Mouse (Mus musculus): ENCODE measurements around the gene Fermt1. TPM values are rescaled to one million over a fixed set of nuclear protein-coding genes. Genes with fewer than 3 reads are reported as not detected.

Gene Fermt1
- polyA plus RNA-seq, 1 experiment, result 1.6 TPM

DNA sequence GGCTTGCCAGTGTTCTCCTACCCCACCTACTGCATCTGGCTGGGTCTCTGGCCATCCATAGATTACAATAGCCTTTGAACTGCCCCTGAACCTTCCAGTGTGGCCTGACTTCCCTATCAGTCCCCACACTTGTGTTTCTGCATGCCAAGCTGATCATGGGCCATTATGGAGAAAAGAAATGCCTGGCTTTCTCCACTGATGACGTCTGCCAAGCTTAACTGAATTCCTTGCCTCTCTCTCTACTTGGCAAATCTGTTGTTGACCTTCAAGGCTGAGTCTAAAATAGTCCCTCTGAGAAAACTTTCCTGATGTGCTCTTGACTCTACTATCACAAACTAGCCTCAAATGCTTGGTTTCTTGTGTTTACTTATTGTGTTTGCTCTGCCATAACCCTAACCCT lies 47.5 kb downstream of the Fermt1 start:
- no peak for DNase-seq
- TF ChIP-seq POLR2A (IDR thresholded peaks at IDR 0.05; ENCODE audit: borderline replicate concordance, extremely low read depth, low read depth, low read length) (no peak), CTCF (IDR thresholded peaks at IDR 0.05; ENCODE audit: insufficient read depth, low read length) (no peak)
- WGBS, result 23% methylated on average over 1 of the region's 1 CpGs
- Histone ChIP-seq H3K4me3 (replicated peaks; ENCODE audit: extremely low read depth, low read depth, low read length) (no peak overlapping the region), H3K4me1 (ENCODE audit: control insufficient read depth, insufficient read depth, low read length) (no peaks in the 10 kb centered on the region)

DNA sequence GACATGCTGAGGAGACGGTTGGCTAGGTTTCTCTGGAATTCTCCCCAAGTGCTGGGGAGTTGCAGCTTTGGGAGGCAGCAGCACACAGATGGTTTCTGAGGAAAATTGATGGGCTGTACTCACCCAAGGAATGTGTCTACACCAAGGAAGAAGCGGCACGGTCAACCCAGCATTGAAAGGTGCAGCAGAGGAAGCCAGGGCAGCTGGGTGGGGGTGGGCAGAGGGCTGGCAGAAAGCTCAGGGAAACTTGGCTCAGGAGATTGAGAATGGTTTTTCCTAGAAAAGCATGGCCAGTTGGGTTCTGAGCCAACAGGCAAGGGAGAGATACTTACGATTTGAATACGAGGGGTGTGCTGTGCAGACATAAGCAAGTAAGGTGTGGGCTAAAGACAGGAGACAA lies 51.9 kb downstream of the Fermt1 start:
- 69% methylated on average over 5 of the region's 5 CpGs for WGBS
- no peak for DNase-seq
- no peaks in the 10 kb centered on the region for H3K4me1 ChIP-seq (ENCODE audit: control insufficient read depth, insufficient read depth, low read length)
- TF ChIP-seq CTCF (IDR thresholded peaks at IDR 0.05; ENCODE audit: insufficient read depth, low read length) (no peak), POLR2A (IDR thresholded peaks at IDR 0.05; ENCODE audit: borderline replicate concordance, extremely low read depth, low read depth, low read length) (no peak)
- H3K4me3 ChIP-seq (replicated peaks; ENCODE audit: extremely low read depth, low read depth, low read length), result no peak overlapping the region

DNA sequence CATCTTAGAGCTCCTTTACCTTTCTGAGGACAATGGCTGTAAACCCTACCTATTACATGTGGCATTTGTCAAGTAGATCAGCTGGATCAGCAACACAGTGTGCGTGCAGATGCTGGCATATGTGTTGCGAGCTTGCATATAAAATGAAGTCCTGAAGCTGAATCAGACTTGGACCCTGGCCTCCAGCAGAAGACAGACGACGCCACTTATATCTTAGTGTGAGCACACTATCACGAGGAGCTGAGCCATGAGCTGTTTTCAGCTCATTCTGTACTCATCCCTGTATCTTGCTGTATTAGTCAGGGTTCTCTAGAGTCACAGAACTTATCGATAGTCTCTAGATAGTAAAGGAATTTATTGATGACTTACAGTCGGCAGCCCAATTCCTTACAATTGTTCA lies 60.4 kb downstream of the Fermt1 start:
- TF ChIP-seq POLR2A (IDR thresholded peaks at IDR 0.05; ENCODE audit: borderline replicate concordance, extremely low read depth, low read depth, low read length), result no peak
- TF ChIP-seq CTCF (IDR thresholded peaks at IDR 0.05; ENCODE audit: insufficient read depth, low read length), result no peak
- DNase-seq, result no peak
- WGBS, result 82% methylated on average over 7 of the region's 7 CpGs
- Histone ChIP-seq H3K4me3 (replicated peaks; ENCODE audit: extremely low read depth, low read depth, low read length) (no peak overlapping the region), H3K4me1 (ENCODE audit: control insufficient read depth, insufficient read depth, low read length) (no peaks in the 10 kb centered on the region)

DNA sequence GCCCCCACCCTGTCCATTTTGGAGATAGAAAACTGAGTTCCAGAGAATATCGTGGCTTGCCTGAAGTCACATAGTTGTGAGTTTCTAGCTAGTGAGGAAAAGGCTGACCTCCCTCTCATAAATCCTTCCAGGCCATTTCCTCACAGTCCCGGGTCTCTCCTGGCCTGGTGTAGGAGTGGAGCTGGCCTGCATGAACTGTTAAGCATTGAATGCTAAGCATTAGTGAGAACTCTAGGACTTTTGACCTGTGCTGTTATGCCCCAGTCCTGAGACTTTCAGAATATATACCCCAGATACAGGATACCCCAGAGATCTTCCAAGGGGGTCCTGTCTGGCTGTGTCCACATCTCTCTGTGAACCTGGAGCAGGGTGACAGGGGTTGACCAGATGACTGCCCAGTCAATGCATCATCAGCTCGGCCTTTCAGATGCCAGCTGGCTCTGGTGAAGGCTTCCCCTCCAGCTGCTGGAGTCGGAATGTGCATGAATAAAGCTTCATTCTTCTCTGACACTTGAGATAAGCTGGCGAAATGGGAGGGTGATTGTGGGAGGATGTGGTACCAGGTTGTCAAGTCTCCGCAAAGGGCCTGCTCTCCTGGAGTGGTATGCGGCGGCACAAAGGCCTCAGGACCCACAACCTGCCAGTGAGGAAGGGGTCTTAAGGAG lies 61.3 kb downstream of the Fermt1 start:
- Histone ChIP-seq H3K4me3 (replicated peaks; ENCODE audit: extremely low read depth, low read depth, low read length) (no peak overlapping the region), H3K4me1 (ENCODE audit: control insufficient read depth, insufficient read depth, low read length) (0 out of 2 replicates have a peak, but pooled peaks cover under 1% of the 10 kb centered on the region)
- no peak for TF ChIP-seq CTCF (IDR thresholded peaks at IDR 0.05; ENCODE audit: insufficient read depth, low read length)
- DNase-seq, result no peak
- 36% methylated on average over 8 of the region's 8 CpGs for WGBS

DNA sequence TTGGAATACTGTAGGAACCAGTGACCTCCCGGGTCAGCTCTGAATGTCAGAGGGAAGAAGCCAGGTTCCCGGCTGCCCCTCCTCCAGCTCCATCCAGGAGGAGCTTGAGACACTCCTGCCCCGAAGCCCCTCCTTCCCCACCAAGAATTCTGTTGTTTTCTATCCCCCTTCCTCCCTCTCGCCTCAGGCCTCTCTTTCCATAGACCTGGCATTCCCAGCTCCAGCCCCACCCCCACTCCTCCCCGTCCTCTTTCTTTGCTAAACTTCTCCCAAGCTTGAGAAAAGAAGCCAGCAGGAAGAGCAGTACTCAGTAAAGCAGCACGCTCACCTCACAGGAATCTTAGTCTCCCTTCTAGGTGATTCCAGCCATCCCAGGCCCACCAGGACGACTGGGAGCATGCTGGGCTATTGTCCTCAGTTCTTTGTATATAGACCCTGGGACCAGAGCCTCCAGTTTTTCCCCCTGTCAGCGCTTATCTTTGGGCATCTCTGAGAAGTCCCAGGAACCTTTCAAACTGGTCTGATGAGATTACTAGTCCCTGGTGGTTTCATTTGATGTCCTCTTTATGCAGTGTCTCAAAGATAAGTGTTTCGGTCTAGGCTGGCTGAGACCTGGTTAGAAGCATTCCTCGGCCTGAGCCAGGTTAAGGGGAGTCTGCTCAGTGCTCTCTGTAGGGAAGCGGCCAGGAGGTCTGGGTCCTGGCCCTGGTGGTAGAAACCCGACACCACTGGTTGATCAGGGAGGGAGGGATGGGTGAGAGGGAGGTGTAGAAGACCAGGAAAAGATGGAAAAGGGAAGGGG lies 64.7 kb downstream of the Fermt1 start, which contains the start of gene Lrrn4:
Gene Lrrn4 (minus strand): TSS at position 48 of the 802 bp plus-strand sequence.
- TF ChIP-seq CTCF (IDR thresholded peaks at IDR 0.05; ENCODE audit: insufficient read depth, low read length) (no peak), POLR2A (IDR thresholded peaks at IDR 0.05; ENCODE audit: borderline replicate concordance, extremely low read depth, low read depth, low read length) (no peak)
- 23% methylated on average over 12 of the region's 12 CpGs for WGBS
- Histone ChIP-seq H3K4me1 (ENCODE audit: control insufficient read depth, insufficient read depth, low read length) (0 out of 2 replicates have a peak, but pooled peaks cover 3% of the 10 kb centered on the region), H3K4me3 (replicated peaks; ENCODE audit: extremely low read depth, low read depth, low read length) (no peak within 1 kb of the TSS)
- no peak for DNase-seq

DNA sequence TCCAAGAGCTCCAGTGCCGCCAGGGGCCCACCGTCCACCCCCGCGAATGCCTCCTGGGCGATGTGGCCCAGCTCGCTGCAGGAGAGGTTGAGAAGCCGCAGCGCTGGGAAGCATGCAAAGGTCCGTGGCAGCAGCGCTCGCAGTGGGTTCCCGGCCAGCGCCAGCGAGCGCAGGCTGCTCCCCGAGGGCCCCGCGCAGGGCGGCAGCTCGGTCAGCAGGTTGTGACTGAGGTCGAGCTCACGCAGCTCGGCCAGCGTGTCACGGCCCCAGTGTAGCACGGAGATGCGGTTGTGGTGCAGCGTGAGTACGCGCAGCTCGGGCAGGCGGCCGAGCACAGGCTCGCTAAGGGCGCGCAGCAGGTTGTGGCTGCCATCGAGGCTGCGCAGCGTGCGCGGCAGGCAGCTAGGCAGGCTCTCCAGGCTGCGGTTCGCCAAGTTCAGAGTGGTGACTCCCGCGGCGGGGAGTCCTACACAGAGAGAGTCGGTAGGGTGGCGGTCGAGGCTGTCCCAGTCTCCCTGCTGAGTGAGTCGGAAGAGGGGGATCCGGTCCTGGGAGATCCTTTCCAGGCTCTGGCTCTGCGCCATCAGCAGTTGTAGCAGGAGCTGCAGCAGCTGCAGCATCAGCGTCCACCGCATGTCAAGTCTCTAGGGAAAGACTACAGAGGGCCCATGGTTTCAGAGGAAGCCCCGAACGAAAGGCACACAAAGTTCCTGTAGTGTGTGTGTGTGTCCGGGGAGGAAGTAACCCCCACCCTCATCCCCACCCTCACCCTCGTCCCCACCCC lies 66.3 kb downstream of the Fermt1 start:
- TF ChIP-seq POLR2A (IDR thresholded peaks at IDR 0.05; ENCODE audit: borderline replicate concordance, extremely low read depth, low read depth, low read length) (no peak), CTCF (IDR thresholded peaks at IDR 0.05; ENCODE audit: insufficient read depth, low read length) (no peak)
- Histone ChIP-seq H3K4me1 (ENCODE audit: control insufficient read depth, insufficient read depth, low read length) (0 out of 2 replicates have a peak, but pooled peaks cover 3% of the 10 kb centered on the region), H3K4me3 (replicated peaks; ENCODE audit: extremely low read depth, low read depth, low read length) (no peak overlapping the region)
- WGBS, result 1% methylated on average over 58 of the region's 58 CpGs
- no peak for DNase-seq

DNA sequence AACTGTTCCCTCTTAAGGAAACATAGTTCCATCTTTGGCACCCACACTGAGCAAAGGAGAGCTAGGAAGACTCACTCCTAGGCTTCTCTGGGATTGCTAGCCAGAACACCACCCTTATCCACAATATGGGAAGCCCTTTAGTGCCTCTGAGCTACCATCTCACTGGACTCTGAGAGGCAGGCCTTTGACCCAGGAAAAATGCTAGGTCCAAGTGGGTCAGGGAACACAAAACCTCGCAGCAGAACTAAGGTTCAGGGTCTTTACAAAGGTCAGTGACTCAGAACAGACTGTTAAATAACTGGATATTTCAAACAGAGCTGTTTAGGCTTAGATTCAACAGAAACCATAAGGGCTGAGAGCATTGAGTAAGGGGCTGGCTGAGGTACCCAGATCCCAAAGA lies 68.7 kb downstream of the Fermt1 start:
- TF ChIP-seq POLR2A (IDR thresholded peaks at IDR 0.05; ENCODE audit: borderline replicate concordance, extremely low read depth, low read depth, low read length), result no peak
- no peak for TF ChIP-seq CTCF (IDR thresholded peaks at IDR 0.05; ENCODE audit: insufficient read depth, low read length)
- DNase-seq, result no peak
- H3K4me3 ChIP-seq (replicated peaks; ENCODE audit: extremely low read depth, low read depth, low read length), result no peak overlapping the region
- 0 out of 2 replicates have a peak, but pooled peaks cover 3% of the 10 kb centered on the region for H3K4me1 ChIP-seq (ENCODE audit: control insufficient read depth, insufficient read depth, low read length)
- WGBS, result 50% methylated on average over 1 of the region's 1 CpGs

DNA sequence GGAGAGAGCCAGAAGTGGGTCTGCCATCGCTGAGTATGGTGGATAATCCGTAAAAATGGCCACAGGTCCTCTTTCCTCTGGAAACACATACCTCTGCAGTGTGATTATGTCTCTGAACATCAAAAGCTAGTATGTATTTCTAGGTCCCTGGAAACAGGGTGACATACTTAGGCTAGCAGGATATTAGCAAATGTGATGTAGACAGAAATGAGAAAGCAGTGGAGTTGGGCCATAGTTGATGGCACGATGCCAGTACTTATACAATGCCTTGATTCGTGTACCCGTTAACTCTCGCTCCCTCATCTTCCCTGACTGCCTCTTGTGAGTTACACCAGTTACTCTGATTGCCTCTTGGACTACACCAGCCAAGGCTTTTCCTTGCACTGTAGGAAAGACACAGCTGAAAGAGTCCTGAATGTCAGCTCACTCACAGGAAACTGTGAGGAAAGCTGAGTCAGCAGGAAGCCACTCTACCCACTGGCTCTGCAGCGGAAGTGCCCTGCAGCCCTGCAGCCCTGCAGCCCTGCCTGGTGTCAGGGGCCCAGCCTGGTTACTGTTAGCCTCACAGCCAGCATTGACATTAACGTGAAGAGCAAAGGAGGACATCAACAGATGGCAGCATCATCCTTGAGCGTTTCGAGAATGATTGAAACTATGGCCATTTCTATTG lies 71.9 kb downstream of the Fermt1 start:
- Histone ChIP-seq H3K4me1 (ENCODE audit: control insufficient read depth, insufficient read depth, low read length) (no peaks in the 10 kb centered on the region), H3K4me3 (replicated peaks; ENCODE audit: extremely low read depth, low read depth, low read length) (no peak overlapping the region)
- DNase-seq, result no peak
- WGBS, result 58% methylated on average over 10 of the region's 10 CpGs
- no peak for TF ChIP-seq POLR2A (IDR thresholded peaks at IDR 0.05; ENCODE audit: borderline replicate concordance, extremely low read depth, low read depth, low read length)
- TF ChIP-seq CTCF (IDR thresholded peaks at IDR 0.05; ENCODE audit: insufficient read depth, low read length), result no peak

DNA sequence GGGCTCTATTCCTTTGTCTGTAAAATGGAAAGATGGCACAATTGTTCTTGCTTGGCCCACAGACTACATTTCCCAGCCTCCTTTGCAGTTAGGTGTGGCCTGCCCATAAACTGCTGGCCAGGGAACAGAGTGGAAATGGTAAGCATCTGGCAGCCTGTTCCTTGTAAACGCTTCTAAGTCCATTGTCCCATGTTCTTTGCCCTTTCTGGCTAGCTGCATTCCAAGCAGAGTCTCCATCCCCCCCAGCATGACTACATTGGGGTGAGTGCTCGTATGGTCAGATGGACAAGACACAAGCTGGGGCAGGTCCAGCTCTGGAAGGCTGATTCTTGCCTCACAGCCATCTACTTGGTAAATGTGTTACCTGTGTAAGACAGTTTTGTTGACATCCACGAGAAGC lies 74.0 kb downstream of the Fermt1 start:
- Histone ChIP-seq H3K4me3 (replicated peaks; ENCODE audit: extremely low read depth, low read depth, low read length) (no peak overlapping the region), H3K4me1 (ENCODE audit: control insufficient read depth, insufficient read depth, low read length) (no peaks in the 10 kb centered on the region)
- DNase-seq, result no peak
- TF ChIP-seq CTCF (IDR thresholded peaks at IDR 0.05; ENCODE audit: insufficient read depth, low read length), result no peak
- no peak for TF ChIP-seq POLR2A (IDR thresholded peaks at IDR 0.05; ENCODE audit: borderline replicate concordance, extremely low read depth, low read depth, low read length)
- WGBS, result 48% methylated on average over 3 of the region's 3 CpGs

Measured in lung, adult 2 months (tissue).